Comparison of ENCODE assay signal across 8 mouse cellular contexts in genomic region chrX:121232142-121233000, GRCm38 (mm10).
DNase-seq lines count a peak whose midpoint lies in the region; ATAC-seq lines count a peak whose summit lies in the region.

No protein-coding gene starts in this region.

- no peaks in the 10 kb centered on the region for H3K9me3 ChIP-seq in heart, embryonic 11.5 days (replicated peaks; ENCODE audit: control insufficient read depth, low read length)
- H3K9me3 ChIP-seq in midbrain, embryonic 14.5 days (ENCODE audit: control insufficient read depth, low read length) = no peaks in the 10 kb centered on the region

- ATAC-seq in heart, embryonic 11.5 days (replicated peaks; ENCODE audit: insufficient number of reproducible peaks, low FRiP score, low TSS enrichment) = 0 out of 2 replicates have a peak, but pooled peaks have one; percentile 42
- ATAC-seq in midbrain, embryonic 14.5 days (ENCODE audit: low FRiP score, low TSS enrichment) = peak; percentile 87

- H3K36me3 ChIP-seq in heart, embryonic 11.5 days (ENCODE audit: control insufficient read depth, insufficient read depth, low read length) = no peaks in the 10 kb centered on the region
- no peaks in the 10 kb centered on the region for H3K36me3 ChIP-seq in midbrain, embryonic 14.5 days (ENCODE audit: control insufficient read depth, insufficient read depth, low read length)

- WGBS in heart, embryonic 11.5 days (ENCODE audit: insufficient replicate concordance) = 44% methylated on average over 3 of the region's 3 CpGs
- 26% methylated on average over 3 of the region's 3 CpGs for WGBS in midbrain, embryonic 14.5 days

- DNase-seq in heart, adult 8-10 months (ENCODE audit: low spot score) = no peak
- peak; percentile 93 for DNase-seq in R1 (ENCODE audit: low read depth, low spot score)
- DNase-seq in forelimb bud, embryonic 11.5 days (ENCODE audit: low read depth, low spot score) = peak; percentile 61
- peak; percentile 76 for DNase-seq in midbrain, embryonic 14.5 days
- no peak for DNase-seq in gastrocnemius, adult 8-10 months (ENCODE audit: low spot score in 2 of 2)
- DNase-seq in spleen, adult 18-20 months = no peak
- no peak for DNase-seq in cerebellum, postnatal 25 days

- no peak overlapping the region for H3K4me2 ChIP-seq in heart, embryonic 11.5 days
- H3K4me2 ChIP-seq in midbrain, embryonic 14.5 days (ENCODE audit: low read length) = no peak overlapping the region

- peak overlapping the region; percentile 10; the same call in 1 of the 2 replicates for H3K27ac ChIP-seq in heart, embryonic 11.5 days (ENCODE audit: low read depth, low read length)
- H3K27ac ChIP-seq in midbrain, embryonic 14.5 days (replicated peaks; ENCODE audit: low read depth, low read length) = peak overlapping the region; percentile 32

- no peak overlapping the region for H3K4me3 ChIP-seq in heart, embryonic 11.5 days (ENCODE audit: low read depth, low read length)
- no peak overlapping the region for H3K4me3 ChIP-seq in midbrain, embryonic 14.5 days (replicated peaks; ENCODE audit: low read depth, low read length)

- no peaks in the 10 kb centered on the region for H3K27me3 ChIP-seq in heart, embryonic 11.5 days (ENCODE audit: control insufficient read depth, insufficient read depth, low read length)
- H3K27me3 ChIP-seq in midbrain, embryonic 14.5 days (ENCODE audit: control insufficient read depth, insufficient read depth, low read length) = no peaks in the 10 kb centered on the region

- no peak overlapping the region for H3K9ac ChIP-seq in heart, embryonic 11.5 days (ENCODE audit: low read depth, low read length)
- no peak overlapping the region for H3K9ac ChIP-seq in midbrain, embryonic 14.5 days (replicated peaks; ENCODE audit: low read length)

- H3K4me1 ChIP-seq in heart, embryonic 11.5 days (ENCODE audit: control insufficient read depth, insufficient read depth, low read length) = no peaks in the 10 kb centered on the region
- no peaks in the 10 kb centered on the region for H3K4me1 ChIP-seq in midbrain, embryonic 14.5 days (ENCODE audit: control insufficient read depth, insufficient read depth, low read length)

Comparison
In these comparisons a context has a peak if more than half of its experiments do, and no peak if none do; other contexts are left out.
1. DNase-seq: peak in R1 (single experiment), forelimb bud, embryonic 11.5 days (single experiment) and midbrain, embryonic 14.5 days (single experiment); none in heart, adult 8-10 months (single experiment), gastrocnemius, adult 8-10 months (0 of 2), spleen, adult 18-20 months (0 of 2) and cerebellum, postnatal 25 days (0 of 2).